Mouse (Mus musculus) liver, postnatal 0 days (tissue): Measurements from ENCODE around the gene Daam2.
A peak's percentile ranks its signal among the peaks of the same experiment; 100 is the strongest.

Source experiments
- CTCF ChIP-seq: sonication (generic); IDR thresholded peaks from 2 replicates; pipeline ENCODE4 v1.5.1; 2016; ENCODE audit warnings: antibody characterized with exemption, low read depth
- EP300 ChIP-seq: IDR thresholded peaks from 2 replicates; pipeline ENCODE4 v1.6.1; 2016; ENCODE audit warnings: antibody characterized with exemption, low read depth, mild to moderate bottlenecking

DNA sequence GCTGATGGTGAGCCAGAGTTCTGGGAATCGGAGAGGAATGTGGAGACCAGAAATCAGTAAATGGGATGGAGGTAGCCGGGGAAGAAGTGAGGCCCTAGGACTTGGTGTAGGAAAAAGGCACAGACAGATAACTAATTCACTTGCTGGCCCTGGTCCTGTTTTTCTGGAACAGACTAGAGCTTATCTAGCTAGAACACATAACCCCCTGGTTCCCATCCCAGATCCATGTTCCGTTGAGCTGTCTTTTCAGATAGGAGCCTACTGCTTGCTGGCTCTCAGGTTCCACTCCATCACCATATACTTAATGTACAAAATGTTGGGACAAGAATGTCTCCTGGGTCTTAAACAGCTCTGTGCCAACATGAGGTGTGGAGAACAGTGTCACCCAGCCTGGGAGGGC is 106.3 kb downstream of the Daam2 start:
- TF ChIP-seq CTCF (no peak), EP300 (peak; percentile 87)
